Mouse (Mus musculus) limb, embryonic 11.5 days (tissue): ENCODE data around the gene Gpank1. TPM values are rescaled to one million over a fixed set of nuclear protein-coding genes. Genes with fewer than 3 reads are reported as not detected.

Experiments
- ATAC-seq: fragments of 200-750 bp; cut with Nextera tagmentation; 2 replicates; pipeline ENCODE4 v1.8.0; 2017; ENCODE audit warnings: low read depth; ENCODE audit not compliant: insufficient number of reproducible peaks, low FRiP score, low TSS enrichment
- DNase-seq: peaks from one replicate; pipeline ENCODE4 v3.0.0-alpha.2; 2015; ENCODE audit warnings: low spot score
- H3K27ac ChIP-seq: fragments of 300-500 bp; sonication (generic); replicated peaks from 2 replicates; pipeline ENCODE4 v1.5.1; 2014; ENCODE audit warnings: low read depth, mild to moderate bottlenecking, low read length
- H3K27me3 ChIP-seq: fragments of 300-500 bp; sonication (generic); 2 replicates; pipeline ENCODE4 v1.6.1; 2014; ENCODE audit warnings: mild to moderate bottlenecking, low read length, mixed read lengths; ENCODE audit not compliant: control insufficient read depth, insufficient read depth
- H3K36me3 ChIP-seq: fragments of 300-500 bp; sonication (generic); 2 replicates; pipeline ENCODE4 v1.6.1; 2014; ENCODE audit warnings: mild to moderate bottlenecking, low read length, moderate library complexity, mixed read lengths; ENCODE audit not compliant: control insufficient read depth, insufficient read depth
- H3K4me1 ChIP-seq: fragments of 300-500 bp; sonication (generic); 2 replicates; pipeline ENCODE4 v1.6.1; 2014; ENCODE audit warnings: low read length, mixed read lengths; ENCODE audit not compliant: control insufficient read depth, insufficient read depth
- H3K4me2 ChIP-seq: fragments of 300-500 bp; sonication (generic); 2 replicates; pipeline ENCODE4 v1.6.1; 2014; ENCODE audit warnings: low read depth, mild to moderate bottlenecking, moderate library complexity; ENCODE audit not compliant: severe bottlenecking
- H3K4me3 ChIP-seq: fragments of 300-500 bp; sonication (generic); 2 replicates; pipeline ENCODE4 v1.5.1; 2014; ENCODE audit warnings: low read depth, low read length
- H3K9ac ChIP-seq: fragments of 300-500 bp; sonication (generic); 2 replicates; pipeline ENCODE4 v1.6.1; 2014; ENCODE audit warnings: mild to moderate bottlenecking, low read length
- H3K9me3 ChIP-seq: fragments of 300-500 bp; sonication (generic); 2 replicates; pipeline ENCODE4 v1.6.1; 2016; ENCODE audit warnings: low read length; ENCODE audit not compliant: control insufficient read depth
- WGBS: fragments of 180-500 bp; shearing (Covaris S2); extraction: QIAGEN DNeasy Blood & Tissue Kit; methylation state at CpG from one replicate; pipeline ENCODE4 v1.1.7; 2014; 5-methylcytosine and 5-hydroxymethylcytosine counted together
- polyA plus RNA-seq: library from polyadenylated mRNA; unstranded; fragments of >200 nt; fragmentation: Nextera tagmentation; extraction: Ambion mirVana; gene quantifications from 2 replicates; pipeline ENCODE4 v1.2.1, GENCODE M21; 2014

Gene Gpank1
- polyA plus RNA-seq, 1 experiment from 2014 or later = 29.1 TPM

DNA sequence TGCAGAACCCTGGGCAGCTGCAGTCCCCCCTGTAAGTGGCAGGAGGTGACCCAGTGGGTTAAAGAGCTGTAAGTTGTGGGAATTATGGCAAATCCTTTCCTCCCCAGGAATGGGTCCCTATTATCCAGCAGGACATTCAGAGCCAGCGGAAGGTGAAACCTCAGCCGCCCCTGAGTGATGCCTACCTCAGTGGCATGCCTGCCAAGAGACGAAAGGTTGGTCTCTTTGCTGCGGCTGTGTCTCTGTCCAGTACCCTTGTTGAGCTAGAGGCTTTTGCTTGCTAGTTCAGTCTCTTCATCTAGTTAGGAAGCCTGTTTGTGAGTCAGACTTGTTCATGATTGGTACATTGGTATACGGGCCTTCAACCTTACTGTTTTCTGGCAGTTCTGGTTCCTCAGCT lies 24.9 kb downstream of the Gpank1 start:
- H3K36me3 ChIP-seq = peaks cover 69% of the 10 kb centered on the region
- no peaks in the 10 kb centered on the region; the same call in 1 of the 2 replicates for H3K9me3 ChIP-seq
- no peak overlapping the region for H3K27ac ChIP-seq
- DNase-seq (no peak), ATAC-seq (no peak)
- H3K4me2 ChIP-seq = no peak overlapping the region
- WGBS = 92% methylated on average over 5 of the region's 5 CpGs
- no peaks in the 10 kb centered on the region for H3K4me1 ChIP-seq
- no peak overlapping the region for H3K4me3 ChIP-seq
- H3K27me3 ChIP-seq = no peaks in the 10 kb centered on the region
- H3K9ac ChIP-seq = no peak overlapping the region

DNA sequence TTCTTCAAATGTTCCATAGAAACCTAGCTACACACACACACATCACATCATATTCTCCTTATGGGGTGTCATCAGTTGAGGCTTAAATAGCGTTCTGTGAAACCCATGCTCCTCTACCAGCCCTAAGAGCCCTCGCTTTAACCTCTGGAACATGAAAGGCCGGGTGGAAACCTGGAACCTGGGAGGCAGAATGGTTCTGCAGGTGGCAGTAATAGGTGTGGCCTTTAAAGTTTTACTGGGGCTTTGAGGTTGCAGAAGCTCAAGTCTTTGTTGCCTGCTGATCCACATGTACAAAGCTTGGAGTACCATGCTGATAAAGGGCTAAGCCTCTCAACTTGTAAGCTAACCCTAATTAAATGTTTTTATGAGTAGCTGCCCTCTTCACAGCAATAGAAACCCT lies 26.1 kb downstream of the Gpank1 start:
- Histone ChIP-seq H3K9ac (no peak overlapping the region), H3K36me3 (peaks cover 64% of the 10 kb centered on the region), H3K9me3 (no peaks in the 10 kb centered on the region; the same call in 1 of the 2 replicates), H3K27ac (no peak overlapping the region), H3K4me1 (no peaks in the 10 kb centered on the region), H3K4me3 (no peak overlapping the region), H3K4me2 (no peak overlapping the region), H3K27me3 (no peaks in the 10 kb centered on the region)
- peak; percentile 50 for DNase-seq
- no peak for ATAC-seq
- 43% methylated on average over 3 of the region's 3 CpGs for WGBS

DNA sequence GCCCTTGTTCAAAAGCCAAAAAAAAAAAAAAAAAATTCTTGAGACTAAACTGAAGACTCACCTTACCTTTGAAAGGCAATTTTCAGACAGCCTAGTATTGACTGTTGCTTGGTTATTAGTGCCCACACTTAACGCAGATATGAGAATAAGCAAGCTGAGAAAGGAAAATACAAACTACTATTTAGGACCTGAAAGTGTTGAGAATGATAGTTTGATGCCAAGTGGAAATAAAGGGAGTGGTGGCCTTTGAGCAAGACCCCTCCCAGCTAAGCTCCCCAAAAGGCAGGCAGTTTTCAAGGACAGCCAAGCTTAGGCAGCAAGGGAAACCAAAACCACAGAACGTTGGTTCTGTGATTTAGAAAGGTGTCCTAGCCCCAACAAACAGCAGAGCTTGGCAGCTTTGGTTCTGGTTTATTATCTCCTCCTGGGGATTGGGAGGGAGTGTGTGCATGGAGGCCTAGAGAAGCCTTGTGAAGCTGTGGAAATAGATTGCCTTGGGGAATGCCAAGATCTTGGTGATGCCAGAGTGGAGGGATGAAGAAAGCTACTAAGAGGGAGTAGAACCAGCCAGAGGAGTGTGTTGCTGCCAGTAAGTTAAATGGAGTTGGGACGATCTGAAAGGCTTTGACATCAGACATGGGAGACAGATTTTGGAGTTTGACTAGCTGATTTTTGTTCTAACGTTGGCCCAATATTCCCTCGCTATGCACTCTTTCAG lies 26.8 kb downstream of the Gpank1 start:
- no peaks in the 10 kb centered on the region for H3K4me1 ChIP-seq
- no peak overlapping the region for H3K9ac ChIP-seq
- H3K4me3 ChIP-seq = no peak overlapping the region
- no peaks in the 10 kb centered on the region; the same call in 1 of the 2 replicates for H3K9me3 ChIP-seq
- ATAC-seq (no peak), DNase-seq (no peak)
- H3K36me3 ChIP-seq = peaks cover 64% of the 10 kb centered on the region
- no peaks in the 10 kb centered on the region for H3K27me3 ChIP-seq
- 75% methylated on average over 5 of the region's 5 CpGs for WGBS
- H3K4me2 ChIP-seq = no peak overlapping the region
- no peak overlapping the region for H3K27ac ChIP-seq

GRCm38 (mm10) chr17:35152121-35152520 lies 30.9 kb downstream of the Gpank1 start:
- ATAC-seq (no peak), DNase-seq (no peak)
- no peaks in the 10 kb centered on the region for H3K9me3 ChIP-seq
- no peak overlapping the region for H3K9ac ChIP-seq
- H3K4me1 ChIP-seq = no peaks in the 10 kb centered on the region
- no peak overlapping the region for H3K4me3 ChIP-seq
- H3K27ac ChIP-seq = no peak overlapping the region
- whole genome bisulfite sequencing = 94% methylated on average over 4 of the region's 4 CpGs
- peaks cover 70% of the 10 kb centered on the region for H3K36me3 ChIP-seq
- H3K4me2 ChIP-seq = no peak overlapping the region
- H3K27me3 ChIP-seq = no peaks in the 10 kb centered on the region

DNA sequence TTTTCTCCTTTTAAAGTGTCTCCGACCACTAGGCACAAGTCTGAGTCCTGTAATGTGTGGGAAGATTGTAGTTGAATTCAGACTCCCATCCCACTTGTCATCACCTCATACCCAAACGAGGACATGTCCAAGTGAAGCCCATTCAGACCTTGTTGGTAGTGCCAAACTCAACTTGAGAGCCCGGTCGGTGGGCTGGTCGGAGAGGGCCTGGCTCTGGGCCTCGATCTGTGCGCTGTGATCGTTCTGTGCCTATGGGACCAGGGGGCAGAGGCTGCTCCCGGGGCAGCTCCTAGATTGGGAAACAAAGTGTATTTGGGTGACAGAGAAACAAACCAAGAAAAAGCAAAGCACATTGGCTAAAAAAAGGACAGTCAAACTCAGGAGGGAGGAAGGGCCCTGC lies 31.8 kb downstream of the Gpank1 start:
- no peak overlapping the region for H3K4me3 ChIP-seq
- no peak for ATAC-seq
- no peaks in the 10 kb centered on the region for H3K9me3 ChIP-seq
- peaks cover 77% of the 10 kb centered on the region for H3K36me3 ChIP-seq
- no peaks in the 10 kb centered on the region for H3K4me1 ChIP-seq
- no peaks in the 10 kb centered on the region for H3K27me3 ChIP-seq
- H3K9ac ChIP-seq = no peak overlapping the region
- DNase-seq = no peak
- no peak overlapping the region for H3K27ac ChIP-seq
- WGBS = 93% methylated on average over 9 of the region's 9 CpGs
- no peak overlapping the region for H3K4me2 ChIP-seq

DNA sequence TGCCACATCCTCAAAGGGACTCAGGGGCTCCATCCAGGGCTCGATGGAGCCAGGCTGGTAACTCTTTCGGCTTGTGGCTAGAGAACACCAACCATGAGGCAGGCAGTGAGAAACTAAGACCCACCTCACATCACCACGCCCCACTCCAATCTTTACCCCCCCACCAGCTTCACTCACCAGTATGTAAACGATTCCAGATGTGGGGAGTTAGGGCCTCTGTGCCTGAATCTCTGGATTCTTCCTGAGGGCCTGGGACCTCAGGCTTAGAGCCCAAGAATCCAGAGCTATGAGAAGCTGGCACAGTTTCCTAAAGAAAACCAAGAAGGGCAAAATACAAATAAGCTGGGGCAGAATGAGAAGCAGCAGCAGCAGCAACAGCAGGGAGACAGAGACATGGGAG lies 32.7 kb downstream of the Gpank1 start:
- 74% methylated on average over 4 of the region's 4 CpGs for WGBS
- H3K4me2 ChIP-seq = no peak overlapping the region
- ATAC-seq (no peak), DNase-seq (no peak)
- no peak overlapping the region for H3K9ac ChIP-seq
- no peaks in the 10 kb centered on the region for H3K4me1 ChIP-seq
- H3K9me3 ChIP-seq = no peaks in the 10 kb centered on the region
- no peak overlapping the region for H3K4me3 ChIP-seq
- H3K27me3 ChIP-seq = no peaks in the 10 kb centered on the region
- no peak overlapping the region for H3K27ac ChIP-seq
- peaks cover 85% of the 10 kb centered on the region for H3K36me3 ChIP-seq

DNA sequence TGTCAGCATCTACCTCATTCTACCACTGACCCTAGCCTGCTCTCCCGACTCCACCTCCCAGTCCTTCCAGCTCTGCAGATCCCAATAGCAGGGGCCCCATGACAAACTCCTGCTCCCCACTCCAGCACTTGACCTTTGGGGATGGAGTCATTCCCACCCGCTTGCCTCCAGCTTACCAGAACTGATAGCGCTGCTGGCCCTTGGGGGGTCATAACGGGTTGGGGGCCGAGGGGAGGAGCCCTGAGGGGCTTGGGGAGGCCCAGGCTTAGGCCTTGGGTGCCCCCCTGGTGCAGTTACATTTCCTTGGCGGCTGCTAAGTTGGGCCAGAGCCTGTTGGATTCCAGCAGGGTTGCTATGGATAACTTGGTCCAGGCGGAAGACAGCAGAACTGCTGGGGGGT lies 33.4 kb downstream of the Gpank1 start:
- 90% methylated on average over 7 of the region's 7 CpGs for WGBS

GRCm38 (mm10) chr17:35155451-35155850 lies 34.2 kb downstream of the Gpank1 start:
- no peaks in the 10 kb centered on the region for H3K9me3 ChIP-seq
- peaks cover 86% of the 10 kb centered on the region for H3K36me3 ChIP-seq
- no peak overlapping the region for H3K27ac ChIP-seq
- H3K27me3 ChIP-seq = no peaks in the 10 kb centered on the region
- DNase-seq (no peak), ATAC-seq (no peak)
- WGBS = 92% methylated on average over 12 of the region's 12 CpGs
- no peak overlapping the region for H3K9ac ChIP-seq
- H3K4me3 ChIP-seq = no peak overlapping the region
- H3K4me1 ChIP-seq = no peaks in the 10 kb centered on the region
- no peak overlapping the region for H3K4me2 ChIP-seq

More for the DNA sequence above, 33.4 kb downstream of the Gpank1 start:
- H3K36me3 ChIP-seq = peaks cover 87% of the 10 kb centered on the region
- H3K9me3 ChIP-seq = no peaks in the 10 kb centered on the region
- no peaks in the 10 kb centered on the region for H3K4me1 ChIP-seq
- DNase-seq (no peak), ATAC-seq (no peak)
- no peaks in the 10 kb centered on the region for H3K27me3 ChIP-seq
- H3K4me2 ChIP-seq = no peak overlapping the region
- no peak overlapping the region for H3K9ac ChIP-seq
- no peak overlapping the region for H3K4me3 ChIP-seq
- H3K27ac ChIP-seq = no peak overlapping the region
